Mouse (Mus musculus) frontal cortex, adult 2 months (tissue): Measurements from ENCODE around the gene S100a4. TPM values are rescaled to one million over a fixed set of nuclear protein-coding genes. Genes with fewer than 3 reads are reported as not detected.

Experiments used
- DNase-seq, 2 experiments: peaks; one replicate each; pipeline ENCODE4 v3.0.0; 2022; ENCODE audit warnings: low spot score in 1 of 2; ENCODE audit errors: extremely low spot score in 1 of 2
- polyA plus RNA-seq: library from polyadenylated mRNA; depleted of rRNA; stranded (reverse); fragments of >200 nt; gene quantifications from 2 replicates; pipeline ENCODE4 v1.2.3, GENCODE M21; 2012

S100a4 gene
- polyA plus RNA-seq, 1 experiment: 14.5 TPM

DNA sequence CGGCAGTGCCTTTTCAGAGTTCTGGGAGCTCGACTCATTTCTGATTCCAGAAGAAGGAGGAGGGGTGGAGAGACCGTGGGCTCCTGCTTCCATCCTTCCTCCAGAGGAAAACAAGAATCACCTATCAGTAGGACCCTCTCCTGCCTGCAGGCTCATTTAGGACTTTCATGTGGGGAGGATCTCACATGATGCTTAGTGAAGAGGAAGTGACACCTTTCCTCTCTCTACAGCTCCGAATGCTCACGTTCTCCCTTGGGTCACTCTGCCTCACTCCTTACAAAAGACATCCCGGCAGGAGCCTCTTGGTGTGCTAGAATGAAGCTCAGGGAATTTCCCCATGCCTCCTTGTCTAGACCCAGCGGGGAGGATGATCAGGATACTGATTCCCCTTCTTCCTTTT lies 18.0 kb downstream of the S100a4 start:
- no peak for DNase-seq

- DNase-seq: peak in 1 of 2 experiments; percentile 64
Observed at GRCm38 (mm10) chr3:90623435-90624071, 20.0 kb downstream of the S100a4 start.

- no peak for DNase-seq
Observed at GRCm38 (mm10) chr3:90625496-90625895, 21.9 kb downstream of the S100a4 start.

GRCm38 (mm10) chr3:90626266-90627021 lies 22.9 kb downstream of the S100a4 start:
- DNase-seq: no peak

DNA sequence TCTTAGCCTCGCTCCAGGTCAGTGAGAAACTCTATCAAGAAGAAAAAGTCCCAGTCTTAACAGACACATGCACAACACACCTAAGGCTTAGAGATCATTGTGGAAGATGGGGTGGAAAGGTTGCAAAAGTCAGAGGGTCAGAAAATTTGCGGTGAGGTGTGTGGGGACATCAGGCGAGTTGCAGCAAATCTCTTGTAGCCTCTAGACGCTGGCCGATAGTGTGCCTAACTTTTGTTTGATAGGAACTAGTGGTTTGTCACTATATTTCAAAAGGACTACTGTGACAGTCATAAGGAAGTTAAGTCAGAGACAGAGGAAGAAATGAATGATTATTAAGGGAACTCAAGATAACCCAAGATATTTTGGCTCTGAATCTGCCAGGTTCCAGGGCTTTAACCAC lies 23.8 kb downstream of the S100a4 start:
- no peak for DNase-seq

GRCm38 (mm10) chr3:90627807-90628206 lies 24.2 kb downstream of the S100a4 start:
- DNase-seq: no peak

DNA sequence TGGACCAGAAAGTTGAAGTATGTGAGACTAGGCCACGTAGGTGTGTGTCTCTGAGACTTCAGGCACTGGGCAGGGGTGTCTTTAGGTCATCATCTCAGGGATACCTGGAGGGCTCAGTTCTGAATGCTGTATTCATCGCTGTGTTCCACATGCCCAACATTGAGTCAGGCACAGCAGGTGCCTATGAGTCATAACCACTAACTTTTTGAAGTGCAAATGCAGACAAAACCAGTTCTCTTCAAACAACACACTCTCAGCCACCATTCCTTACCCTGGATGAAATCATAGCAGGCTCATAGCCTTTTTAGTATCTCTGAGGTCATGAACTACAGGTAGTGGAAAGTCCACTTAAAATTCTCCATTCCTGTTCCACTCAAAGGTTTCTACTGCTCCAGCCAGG lies 25.7 kb downstream of the S100a4 start:
- DNase-seq: no peak

GRCm38 (mm10) chr3:90631984-90632383 lies 28.4 kb downstream of the S100a4 start:
- no peak for DNase-seq

GRCm38 (mm10) chr3:90638511-90639275 lies 35.1 kb downstream of the S100a4 start:
- no peak for DNase-seq

DNA sequence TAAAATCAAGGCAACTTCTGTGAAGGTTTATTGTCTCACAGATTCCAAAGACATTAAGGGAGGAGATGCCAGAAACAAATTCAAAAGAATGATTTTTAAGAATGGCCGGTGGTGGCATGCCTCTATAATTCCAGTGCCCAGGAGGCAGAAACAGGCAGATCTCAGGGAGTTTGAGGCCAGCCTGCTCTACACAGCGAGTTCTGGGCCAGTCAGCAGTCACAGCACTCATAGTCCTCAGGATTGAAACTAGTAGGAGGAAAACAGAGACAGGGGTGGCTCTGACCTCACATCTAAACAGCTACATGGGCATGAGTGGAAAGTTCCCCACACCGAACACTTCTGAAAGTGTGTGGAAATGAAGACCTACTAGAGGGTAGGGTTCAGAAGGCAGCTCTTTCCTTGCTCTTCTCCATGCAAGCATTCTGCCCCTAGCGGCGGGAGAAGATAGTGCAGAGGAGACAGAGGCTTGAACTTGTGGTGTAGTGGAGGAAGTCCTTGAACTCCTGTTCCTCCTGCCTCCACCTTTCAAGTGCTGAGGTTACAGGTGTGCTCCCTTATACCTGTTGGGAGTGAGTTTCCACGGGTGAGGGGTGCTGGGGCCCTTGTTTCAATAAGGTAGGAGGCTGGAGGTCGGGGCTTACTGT lies 36.1 kb downstream of the S100a4 start:
- DNase-seq: no peak

DNA sequence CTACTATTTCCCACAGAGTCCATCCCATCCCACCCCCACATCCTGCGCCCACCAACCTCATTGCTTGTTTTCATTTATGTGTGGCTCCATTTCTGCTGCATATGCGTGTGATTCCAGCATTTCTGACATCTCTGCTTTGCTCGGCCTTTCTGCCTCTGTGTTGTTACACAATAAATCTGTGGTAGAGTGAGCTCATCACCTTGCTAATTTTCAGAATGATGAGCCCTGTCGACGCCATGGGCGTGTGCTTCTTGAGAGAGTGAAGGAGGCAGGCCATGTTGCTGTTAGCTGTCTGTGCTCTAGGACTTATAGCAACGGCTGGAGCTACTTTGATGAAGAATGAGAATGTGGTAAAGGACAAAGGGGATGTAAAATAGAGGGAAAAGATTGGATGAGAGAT lies 37.4 kb downstream of the S100a4 start:
- DNase-seq: no peak

DNA sequence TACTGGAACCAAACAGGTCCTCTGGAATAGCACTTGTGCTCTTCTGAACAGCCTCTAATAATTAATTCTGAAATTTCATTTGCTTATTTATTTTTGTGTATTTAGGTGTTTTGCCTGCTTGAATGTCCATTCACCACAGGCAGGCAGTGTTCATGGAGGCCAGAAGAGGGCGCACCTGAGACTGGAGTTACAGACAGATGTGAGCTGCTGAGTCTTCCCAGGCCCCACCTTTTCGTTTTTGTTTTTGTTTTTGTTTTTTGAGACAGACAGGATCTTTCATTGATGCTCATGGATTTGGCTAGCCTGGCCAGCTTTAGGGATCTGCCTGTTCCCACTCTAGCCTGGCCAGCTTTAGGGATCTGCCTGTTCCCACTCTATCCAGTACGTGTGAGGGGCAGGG lies 40.6 kb downstream of the S100a4 start:
- peak in 1 of 2 experiments; percentile 63 for DNase-seq

GRCm38 (mm10) chr3:90647291-90647690 lies 43.7 kb downstream of the S100a4 start:
- no peak for DNase-seq

- DNase-seq: peak; percentile 33 to 58
Observed at GRCm38 (mm10) chr3:90648981-90649380, 45.4 kb downstream of the S100a4 start.

DNA sequence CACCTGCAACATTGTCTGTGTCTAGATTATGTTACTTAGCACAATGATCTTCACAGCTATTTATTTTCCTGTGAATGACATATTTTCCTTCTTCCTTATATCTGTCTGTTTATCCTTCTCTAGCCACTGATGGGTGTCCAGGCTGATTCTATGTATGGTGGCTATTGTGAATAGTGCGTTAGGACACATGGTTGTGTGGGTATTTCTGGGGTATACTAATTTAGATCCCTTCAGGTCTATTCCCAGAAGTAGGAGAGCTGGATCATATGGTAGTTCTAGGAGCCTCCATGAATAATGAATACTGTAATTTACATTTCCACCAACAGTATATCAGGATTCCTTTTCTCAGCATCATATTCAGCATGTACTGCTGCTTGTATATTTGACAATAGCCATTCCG lies 46.3 kb downstream of the S100a4 start:
- no peak for DNase-seq

DNA sequence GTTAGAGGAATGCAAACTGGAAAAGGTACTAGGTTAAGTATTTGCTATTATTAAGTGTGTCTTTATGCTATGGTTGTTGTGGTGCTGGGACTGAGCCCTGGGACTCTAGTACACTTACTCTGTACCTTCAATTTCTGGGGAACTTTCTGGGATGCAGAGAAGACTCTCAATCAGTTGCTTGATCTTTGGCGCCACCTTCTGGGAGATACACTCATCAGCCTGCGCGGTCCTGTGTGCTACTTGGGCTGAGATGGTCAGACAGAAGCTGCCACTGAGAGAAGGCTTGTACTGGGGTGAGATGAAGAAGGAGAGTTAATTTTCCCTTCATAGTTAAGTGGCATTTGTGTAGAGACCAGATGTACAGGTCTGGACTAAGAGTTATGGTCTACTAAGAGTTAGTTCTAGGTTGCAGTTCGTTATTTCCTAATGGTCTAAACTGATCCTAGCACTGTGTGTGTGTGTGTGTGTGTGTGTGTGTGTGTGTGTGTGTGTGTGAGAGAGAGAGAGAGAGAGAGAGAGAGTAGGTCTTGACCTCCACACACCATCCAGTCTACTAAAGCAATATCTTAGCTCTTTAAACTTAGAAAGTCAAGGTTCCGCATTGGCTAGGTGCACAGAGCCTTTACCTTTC lies 49.4 kb downstream of the S100a4 start:
- peak; percentile 68 to 94 for DNase-seq

GRCm38 (mm10) chr3:90653717-90654116 lies 50.1 kb downstream of the S100a4 start, which contains the start of gene S100a7a:
Gene S100a7a (plus strand): TSS chr3:90654017.
- DNase-seq: no peak
